Mouse (Mus musculus) ES-Bruce4 (cell line): ENCODE data around the gene Kctd2.
A peak's percentile ranks its signal among the peaks of the same experiment; 100 is the strongest.

Experiments used
- CTCF ChIP-seq: IDR thresholded peaks from one replicate; pipeline ENCODE4 v1.8.1; 2011; ENCODE audit warnings: low read depth, low read length
- EP300 ChIP-seq: IDR thresholded peaks from 2 replicates; pipeline ENCODE4 v1.6.1; 2011; ENCODE audit warnings: low read depth, low read length; ENCODE audit not compliant: insufficient read depth
- POLR2A ChIP-seq: IDR thresholded peaks from one replicate; pipeline ENCODE4 v1.8.1; 2011; ENCODE audit warnings: low read length; ENCODE audit not compliant: insufficient read depth

- TF ChIP-seq CTCF, result no peak
- no peak for TF ChIP-seq POLR2A
- peak; percentile 79; the same call in 1 of the 2 replicates for TF ChIP-seq EP300
Measured at GRCm38 (mm10) chr11:115463397-115463796, 43.5 kb downstream of the Kctd2 start.
